Mouse (Mus musculus) kidney, postnatal 36 days (tissue): Measurements from ENCODE around the gene Pfkfb4.
A peak's percentile ranks its signal among the peaks of the same experiment; 100 is the strongest.

Experiments used
- DNase-seq, 2 experiments: peaks; one replicate each; pipeline ENCODE4 v3.0.0; 2021 to 2022; ENCODE audit warnings: mixed read lengths in 2 of 2

Pfkfb4 gene

GRCm38 (mm10) chr9:109058006-109058765 is 66.6 kb downstream of the Pfkfb4 start:
- DNase-seq = peak in 1 of 2 experiments; percentile 19

- peak; percentile 94 to 95 for DNase-seq
Measured at GRCm38 (mm10) chr9:109059136-109059903, 67.7 kb downstream of the Pfkfb4 start, which contains the start of gene Trex1. Trex1 (minus strand) TSS chr9:109059734.

DNA sequence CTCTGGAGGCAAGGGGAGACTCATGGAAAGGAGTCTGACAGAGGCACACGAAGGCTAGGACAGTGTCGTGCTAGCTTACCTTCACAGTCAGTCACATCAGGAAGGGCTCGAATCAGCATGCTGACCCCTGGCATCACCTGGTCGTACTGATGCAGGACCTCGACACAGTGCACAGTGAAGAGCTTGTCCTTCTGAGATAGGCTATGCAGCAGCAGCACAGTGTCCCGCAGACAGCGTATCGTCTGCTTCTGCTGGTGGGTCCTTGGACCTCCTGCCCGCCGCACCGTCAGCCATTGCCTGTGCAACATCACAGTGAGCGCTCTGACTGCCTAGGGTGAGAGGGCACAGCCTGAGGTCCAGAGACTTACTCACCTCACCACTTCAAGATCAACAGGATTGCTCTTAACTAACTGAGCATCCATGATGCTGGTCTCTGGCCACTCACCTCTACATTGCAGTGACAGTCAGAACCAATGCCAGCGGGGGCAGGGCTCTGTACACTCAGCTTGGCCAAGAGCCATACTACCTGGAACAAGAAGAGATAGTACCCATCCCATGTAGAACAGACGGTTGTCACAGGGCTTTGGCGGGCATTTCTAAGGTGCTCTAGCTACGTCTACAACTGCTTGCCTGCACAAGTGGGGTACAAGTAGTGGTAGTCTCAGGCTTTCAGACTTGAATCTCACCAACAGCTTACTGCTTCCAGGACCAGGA is 68.8 kb downstream of the Pfkfb4 start:
- peak in 1 of 2 experiments; percentile 16 for DNase-seq

GRCm38 (mm10) chr9:109060898-109061295 is 69.3 kb downstream of the Pfkfb4 start:
- no peak for DNase-seq

GRCm38 (mm10) chr9:109068095-109068735 is 76.6 kb downstream of the Pfkfb4 start:
- peak in 1 of 2 experiments; percentile 49 for DNase-seq

DNA sequence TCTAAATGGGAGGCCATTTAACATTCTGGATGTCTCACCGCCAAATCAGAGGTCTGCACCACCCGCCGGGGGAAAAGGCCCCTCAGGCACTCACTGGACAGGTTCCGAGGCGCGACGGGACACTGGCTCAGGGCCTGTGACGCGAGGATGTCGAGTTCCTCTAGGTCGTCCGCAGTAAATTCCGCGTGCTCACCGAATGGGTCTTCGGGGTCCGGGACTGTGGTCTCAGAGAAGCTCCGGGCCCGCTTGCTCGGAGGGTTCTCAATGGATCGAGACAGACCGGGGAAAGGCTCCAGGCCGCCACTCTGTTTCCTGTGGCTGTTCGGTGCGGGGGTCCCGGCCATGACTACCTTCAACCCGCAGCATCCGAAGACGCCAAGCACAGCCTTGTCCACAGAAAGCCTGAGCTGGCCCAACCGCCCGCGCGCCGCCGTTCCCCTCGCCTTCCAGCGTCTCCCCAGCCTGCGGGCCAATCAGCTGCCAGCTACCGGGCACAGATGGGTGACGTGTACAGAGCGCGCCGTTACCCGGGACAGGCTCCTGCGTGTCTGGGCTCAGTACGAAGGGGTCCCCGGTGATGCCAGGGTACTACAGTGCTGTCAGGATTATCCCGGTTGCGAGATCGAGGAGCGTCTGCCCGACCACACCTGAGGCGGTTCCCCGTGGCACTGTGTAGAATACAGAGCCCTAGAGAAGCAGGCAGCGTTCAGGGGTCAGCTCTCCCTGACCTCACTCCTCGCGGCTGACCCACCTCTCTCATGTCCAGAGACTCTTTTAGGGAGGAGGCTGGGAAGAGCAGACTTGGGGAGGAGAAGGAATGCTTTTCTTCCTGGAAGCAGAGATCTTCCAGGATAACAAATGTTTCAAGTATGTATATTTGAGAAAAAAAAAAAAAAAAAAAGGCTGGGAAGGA is 82.3 kb downstream of the Pfkfb4 start, which contains the start of gene Atrip:
Gene Atrip (minus strand): TSS at position 464 of the 913 bp plus-strand sequence.
- DNase-seq = peak; percentile 94 to 96

GRCm38 (mm10) chr9:109080516-109080915 is 88.9 kb downstream of the Pfkfb4 start:
- DNase-seq = no peak

GRCm38 (mm10) chr9:109081749-109082123 is 90.2 kb downstream of the Pfkfb4 start:
- no peak for DNase-seq
